Mouse (Mus musculus) forebrain, postnatal 0 days (tissue): Measurements from ENCODE around the gene Fpr1. TPM values are rescaled to one million over a fixed set of nuclear protein-coding genes. Genes with fewer than 3 reads are reported as not detected.

Source experiments
- ATAC-seq: fragments of 200-750 bp; cut with Nextera tagmentation; 2 replicates; pipeline ENCODE4 v1.8.0; 2017; ENCODE audit warnings: mild to moderate bottlenecking, moderate library complexity
- DNase-seq: peaks from one replicate; pipeline ENCODE4 v3.0.0-alpha.2; 2015
- H3K27ac ChIP-seq: fragments of 300-500 bp; sonication (generic); 2 replicates; pipeline ENCODE4 v1.5.1; 2014; ENCODE audit warnings: low read depth, mild to moderate bottlenecking, antibody characterized with exemption, low read length, moderate library complexity, mixed read lengths
- H3K27me3 ChIP-seq: fragments of 300-500 bp; sonication (generic); 2 replicates; pipeline ENCODE4 v1.6.1; 2014; ENCODE audit warnings: mild to moderate bottlenecking, low read length, mixed read lengths; ENCODE audit not compliant: insufficient read depth
- H3K36me3 ChIP-seq: fragments of 300-500 bp; sonication (generic); 2 replicates; pipeline ENCODE4 v1.6.1; 2014; ENCODE audit warnings: mild to moderate bottlenecking, moderate library complexity; ENCODE audit not compliant: insufficient read depth
- H3K4me1 ChIP-seq: fragments of 300-500 bp; sonication (generic); 2 replicates; pipeline ENCODE4 v1.6.1; 2014; ENCODE audit warnings: antibody characterized with exemption; ENCODE audit not compliant: insufficient read depth
- H3K4me2 ChIP-seq: fragments of 300-500 bp; sonication (generic); 2 replicates; pipeline ENCODE4 v1.6.1; 2014; ENCODE audit warnings: low read depth, mild to moderate bottlenecking, moderate library complexity
- H3K4me3 ChIP-seq: fragments of 300-500 bp; sonication (generic); 2 replicates; pipeline ENCODE4 v1.5.1; 2014; ENCODE audit warnings: low read depth, low read length, mixed read lengths
- H3K9ac ChIP-seq: fragments of 300-500 bp; sonication (generic); 2 replicates; pipeline ENCODE4 v1.6.1; 2014; ENCODE audit warnings: mild to moderate bottlenecking
- H3K9me3 ChIP-seq: fragments of 300-500 bp; sonication (generic); 2 replicates; pipeline ENCODE4 v1.6.1; 2016; ENCODE audit warnings: low read length
- CTCF ChIP-seq: sonication (generic); IDR thresholded peaks from 2 replicates; pipeline ENCODE4 v1.5.1; 2016; ENCODE audit warnings: antibody characterized with exemption, control low read depth, low read depth
- WGBS: fragments of 180-500 bp; shearing (Covaris S2); extraction: QIAGEN DNeasy Blood & Tissue Kit; methylation state at CpG from one replicate; pipeline ENCODE4 v1.1.7; 2014; 5-methylcytosine and 5-hydroxymethylcytosine counted together
- polyA plus RNA-seq: library from polyadenylated mRNA; unstranded; fragments of >200 nt; fragmentation: Nextera tagmentation; extraction: Ambion mirVana; gene quantifications from 2 replicates; pipeline ENCODE4 v1.2.1, GENCODE M21; 2015
- total RNA-seq: library from RNA; depleted of rRNA; stranded (reverse); fragments of >200 nt; gene quantifications from 2 replicates; pipeline ENCODE4 v1.2.3, GENCODE M21; 2014

Gene Fpr1
- total and polyA plus RNA-seq, 2 experiments from 2014 or later, result 0.16 TPM; not detected in 1

DNA sequence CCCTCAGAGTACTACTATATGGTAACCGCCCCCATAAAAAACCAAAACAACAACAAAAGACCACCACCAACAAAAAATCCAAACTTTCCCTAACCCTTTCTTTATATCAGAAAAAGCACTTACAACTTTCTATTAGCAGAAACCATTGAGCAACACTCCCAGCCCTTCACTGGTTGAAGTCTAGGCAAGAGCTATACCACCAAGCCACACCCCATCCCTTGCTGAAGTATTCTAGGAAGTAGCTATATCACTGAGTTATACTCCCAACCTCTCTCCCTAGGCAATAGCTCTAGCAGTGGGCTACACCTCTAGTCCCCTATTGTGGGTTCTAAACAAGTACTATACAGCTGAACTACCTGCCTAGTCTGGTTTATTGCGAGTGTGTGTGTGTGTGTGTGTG lies 44.5 kb downstream of the Fpr1 start:
- Histone ChIP-seq H3K4me2 (no peak overlapping the region; the same call in 1 of the 2 replicates), H3K4me1 (peaks cover 10% of the 10 kb centered on the region; the same call in 1 of the 2 replicates), H3K27ac (no peak overlapping the region), H3K36me3 (peaks cover 14% of the 10 kb centered on the region; the same call in 1 of the 2 replicates), H3K4me3 (no peak overlapping the region), H3K27me3 (no peaks in the 10 kb centered on the region), H3K9ac (no peak overlapping the region), H3K9me3 (no peaks in the 10 kb centered on the region)
- DNase-seq, result no peak
- ATAC-seq, result no peak
- 88% methylated on average over 2 of the region's 2 CpGs for WGBS
- no peak for TF ChIP-seq CTCF

- WGBS, result under 1% methylated on average over 41 of the region's 43 CpGs
- peaks cover 16% of the 10 kb centered on the region; the same call in 1 of the 2 replicates for H3K4me1 ChIP-seq
- H3K4me3 ChIP-seq, result peak overlapping the region; percentile 45
- H3K27me3 ChIP-seq, result no peaks in the 10 kb centered on the region
- H3K9ac ChIP-seq, result peak overlapping the region; percentile 52
- DNase-seq (peak; percentile 94), ATAC-seq (peak; percentile 98)
- H3K9me3 ChIP-seq, result no peaks in the 10 kb centered on the region
- TF ChIP-seq CTCF, result peak; percentile 85
- H3K36me3 ChIP-seq, result peaks cover 14% of the 10 kb centered on the region; the same call in 1 of the 2 replicates
- H3K27ac ChIP-seq, result peak overlapping the region; percentile 74
- peak overlapping the region; percentile 68 for H3K4me2 ChIP-seq
These were observed 45.6 kb downstream of the Fpr1 start for GRCm38 (mm10) chr17:17837919-17838701.

GRCm38 (mm10) chr17:17837426-17837825 lies 46.3 kb downstream of the Fpr1 start:
- H3K4me2 ChIP-seq, result peak overlapping the region; percentile 68
- no peaks in the 10 kb centered on the region for H3K27me3 ChIP-seq
- H3K4me3 ChIP-seq, result peak overlapping the region; percentile 45
- H3K36me3 ChIP-seq, result peaks cover 16% of the 10 kb centered on the region; the same call in 1 of the 2 replicates
- H3K9ac ChIP-seq, result peak overlapping the region; percentile 52
- peaks cover 16% of the 10 kb centered on the region; the same call in 1 of the 2 replicates for H3K4me1 ChIP-seq
- DNase-seq, result no peak
- no peaks in the 10 kb centered on the region for H3K9me3 ChIP-seq
- no peak for ATAC-seq
- peak; percentile 26 for TF ChIP-seq CTCF
- H3K27ac ChIP-seq, result peak overlapping the region; percentile 74
- WGBS, result 6% methylated on average over 13 of the region's 13 CpGs

GRCm38 (mm10) chr17:17836101-17836500 lies 47.6 kb downstream of the Fpr1 start:
- H3K9me3 ChIP-seq, result no peaks in the 10 kb centered on the region
- H3K36me3 ChIP-seq, result peaks cover 23% of the 10 kb centered on the region; the same call in 1 of the 2 replicates
- H3K4me1 ChIP-seq, result peaks cover 23% of the 10 kb centered on the region
- H3K27ac ChIP-seq, result no peak overlapping the region
- no peaks in the 10 kb centered on the region for H3K27me3 ChIP-seq
- DNase-seq (no peak), ATAC-seq (no peak)
- TF ChIP-seq CTCF, result no peak
- H3K4me3 ChIP-seq, result no peak overlapping the region
- no peak overlapping the region for H3K4me2 ChIP-seq
- H3K9ac ChIP-seq, result no peak overlapping the region
- 53% methylated on average over 5 of the region's 5 CpGs for WGBS

- H3K9ac ChIP-seq, result no peak overlapping the region; the same call in 1 of the 2 replicates
- H3K27me3 ChIP-seq, result no peaks in the 10 kb centered on the region
- ATAC-seq (no peak), DNase-seq (no peak)
- no peak overlapping the region for H3K27ac ChIP-seq
- H3K4me2 ChIP-seq, result no peak overlapping the region
- no peak for TF ChIP-seq CTCF
- WGBS, result 15% methylated on average over 1 of the region's 1 CpGs
- H3K4me1 ChIP-seq, result peaks cover 35% of the 10 kb centered on the region
- H3K4me3 ChIP-seq, result no peak overlapping the region
- H3K9me3 ChIP-seq, result no peaks in the 10 kb centered on the region
- peaks cover 15% of the 10 kb centered on the region; the same call in 1 of the 2 replicates for H3K36me3 ChIP-seq
These were observed 48.8 kb downstream of the Fpr1 start for GRCm38 (mm10) chr17:17834896-17835295.

DNA sequence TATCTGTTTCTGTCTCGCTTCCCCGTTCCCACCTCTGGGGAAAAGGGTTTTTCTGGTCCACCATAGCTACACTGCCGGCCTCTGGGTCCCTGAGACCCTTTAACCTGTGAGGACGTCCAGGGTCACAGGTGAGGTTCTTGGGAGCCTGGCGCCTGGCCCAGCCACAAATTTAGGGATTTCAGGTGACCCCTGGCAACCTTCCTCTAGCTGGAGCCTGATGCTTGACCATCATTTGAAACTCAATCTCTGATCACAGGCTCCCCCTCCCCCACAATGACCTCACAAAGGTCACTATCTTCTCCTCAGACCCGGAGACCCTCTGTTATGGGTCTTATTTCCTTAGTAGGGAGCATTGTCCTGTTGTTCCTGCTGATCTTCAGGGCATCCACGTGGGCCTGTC lies 53.0 kb downstream of the Fpr1 start:
- Histone ChIP-seq H3K4me1 (peaks cover 32% of the 10 kb centered on the region), H3K27me3 (no peaks in the 10 kb centered on the region), H3K27ac (no peak overlapping the region), H3K9ac (no peak overlapping the region), H3K9me3 (no peaks in the 10 kb centered on the region), H3K4me3 (peak overlapping the region; percentile 92), H3K4me2 (peak overlapping the region; percentile 90), H3K36me3 (peaks cover 8% of the 10 kb centered on the region; the same call in 1 of the 2 replicates)
- TF ChIP-seq CTCF, result no peak
- DNase-seq, result no peak
- WGBS, result 77% methylated on average over 7 of the region's 7 CpGs
- no peak for ATAC-seq
